Mouse (Mus musculus): ENCODE data around the gene Brat1. TPM values are rescaled to one million over a fixed set of nuclear protein-coding genes. Genes with fewer than 3 reads are reported as not detected.

Brat1 gene
- total RNA-seq, 2 experiments from 2014 or later: 20.5 to 24.4 TPM

- DNase-seq (ENCODE audit: extremely low spot score in 1 of 2, low spot score in 1 of 2): no peak
These were observed 5.0 kb upstream of the Brat1 start for GRCm38 (mm10) chr5:140699776-140700175.

GRCm38 (mm10) chr5:140701661-140702060, 3.1 kb upstream of the Brat1 start:
- DNase-seq (ENCODE audit: extremely low spot score in 1 of 2, low spot score in 1 of 2): peak in 1 of 2 experiments; percentile 34

GRCm38 (mm10) chr5:140702103-140702513, 2.7 kb upstream of the Brat1 start, which contains the start of gene Iqce:
Iqce (minus strand) TSS chr5:140702378.
- DNase-seq (ENCODE audit: extremely low spot score in 1 of 2, low spot score in 1 of 2): peak; percentile 92 to 95

- DNase-seq (ENCODE audit: extremely low spot score in 1 of 2, low spot score in 1 of 2): no peak
These were observed 2.1 kb upstream of the Brat1 start for GRCm38 (mm10) chr5:140702618-140703175.

GRCm38 (mm10) chr5:140703480-140704377, 1.1 kb upstream of the Brat1 start:
- DNase-seq (ENCODE audit: extremely low spot score in 1 of 2, low spot score in 1 of 2): no peak

GRCm38 (mm10) chr5:140705501-140706171, 825 bp downstream of the Brat1 start:
- DNase-seq (ENCODE audit: extremely low spot score in 1 of 2, low spot score in 1 of 2): no peak

- no peak for DNase-seq (ENCODE audit: extremely low spot score in 1 of 2, low spot score in 1 of 2)
These were observed 5.5 kb downstream of the Brat1 start for GRCm38 (mm10) chr5:140710315-140710714.

- DNase-seq (ENCODE audit: extremely low spot score in 1 of 2, low spot score in 1 of 2): no peak
These were observed 6.2 kb downstream of the Brat1 start for GRCm38 (mm10) chr5:140711040-140711439.

- no peak for DNase-seq (ENCODE audit: extremely low spot score in 1 of 2, low spot score in 1 of 2)
These were observed 16.0 kb downstream of the Brat1 start for GRCm38 (mm10) chr5:140720773-140721172.

GRCm38 (mm10) chr5:140722121-140722520, 17.3 kb downstream of the Brat1 start:
- DNase-seq (ENCODE audit: extremely low spot score in 1 of 2, low spot score in 1 of 2): no peak

GRCm38 (mm10) chr5:140723822-140724221, 19.0 kb downstream of the Brat1 start, which contains the start of gene Amz1:
Amz1 (plus strand) TSS chr5:140724127.
- DNase-seq (ENCODE audit: extremely low spot score in 1 of 2, low spot score in 1 of 2): peak; percentile 47 to 55

GRCm38 (mm10) chr5:140726062-140726839, 21.4 kb downstream of the Brat1 start:
- DNase-seq (ENCODE audit: extremely low spot score in 1 of 2, low spot score in 1 of 2): peak in 1 of 2 experiments; percentile 54

- no peak for DNase-seq (ENCODE audit: extremely low spot score in 1 of 2, low spot score in 1 of 2)
These were observed 22.3 kb downstream of the Brat1 start for GRCm38 (mm10) chr5:140726946-140727740.

- DNase-seq (ENCODE audit: extremely low spot score in 1 of 2, low spot score in 1 of 2): no peak
These were observed 26.4 kb downstream of the Brat1 start for GRCm38 (mm10) chr5:140731040-140731797.

GRCm38 (mm10) chr5:140732195-140732594, 27.4 kb downstream of the Brat1 start:
- no peak for DNase-seq (ENCODE audit: extremely low spot score in 1 of 2, low spot score in 1 of 2)

GRCm38 (mm10) chr5:140733336-140733735, 28.5 kb downstream of the Brat1 start:
- no peak for DNase-seq (ENCODE audit: extremely low spot score in 1 of 2, low spot score in 1 of 2)

GRCm38 (mm10) chr5:140735297-140735696, 30.5 kb downstream of the Brat1 start:
- DNase-seq (ENCODE audit: extremely low spot score in 1 of 2, low spot score in 1 of 2): no peak

- DNase-seq (ENCODE audit: extremely low spot score in 1 of 2, low spot score in 1 of 2): no peak
These were observed 31.4 kb downstream of the Brat1 start for GRCm38 (mm10) chr5:140736166-140736565.

- no peak for DNase-seq (ENCODE audit: extremely low spot score in 1 of 2, low spot score in 1 of 2)
These were observed 35.0 kb downstream of the Brat1 start for GRCm38 (mm10) chr5:140739813-140740212.

All from layer of hippocampus, postnatal 25 days (tissue).